Mouse (Mus musculus) ES-Bruce4 (cell line): ENCODE measurements around the gene Kmt5a.

ENCODE experiments used
- CTCF ChIP-seq: IDR thresholded peaks from one replicate; pipeline ENCODE4 v1.8.1; 2011; ENCODE audit warnings: low read depth, low read length
- EP300 ChIP-seq: IDR thresholded peaks from 2 replicates; pipeline ENCODE4 v1.6.1; 2011; ENCODE audit warnings: low read depth, low read length; ENCODE audit not compliant: insufficient read depth

DNA sequence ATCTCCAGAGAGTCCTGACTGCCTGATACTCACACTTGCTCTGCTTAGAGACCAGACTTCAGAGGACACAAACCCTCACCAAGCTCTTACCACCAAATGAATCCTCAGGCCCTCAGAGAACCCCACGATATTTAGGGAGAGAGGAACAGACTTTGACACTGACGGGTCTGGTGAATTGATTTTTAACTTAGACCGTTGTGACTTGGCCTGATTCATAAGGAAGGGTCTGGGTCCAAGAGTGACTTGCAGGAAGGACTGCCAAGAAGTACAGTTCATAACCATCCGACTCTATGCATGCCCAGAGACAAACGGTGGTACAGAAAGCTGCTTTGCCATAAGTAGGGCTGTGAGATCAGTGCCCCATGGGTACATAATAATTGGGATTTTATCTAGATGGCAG, 45.9 kb downstream of the Kmt5a start:
- TF ChIP-seq EP300 (no peak), CTCF (no peak)
